Mouse (Mus musculus) forebrain, embryonic 12.5 days (tissue): ENCODE data around the gene Egfr. TPM values are rescaled to one million over a fixed set of nuclear protein-coding genes. Genes with fewer than 3 reads are reported as not detected.

ENCODE experiments used
- ATAC-seq: fragments of 200-750 bp; cut with Nextera tagmentation; 2 replicates; pipeline ENCODE4 v1.8.0; 2017; ENCODE audit warnings: moderate TSS enrichment; ENCODE audit not compliant: low FRiP score
- H3K27ac ChIP-seq: fragments of 300-500 bp; sonication (generic); 2 replicates; pipeline ENCODE4 v1.5.1; 2016; ENCODE audit warnings: mild to moderate bottlenecking
- H3K27me3 ChIP-seq: fragments of 300-500 bp; sonication (generic); 2 replicates; pipeline ENCODE4 v1.6.1; 2016; ENCODE audit warnings: mild to moderate bottlenecking
- H3K36me3 ChIP-seq: fragments of 300-500 bp; sonication (generic); replicated peaks from 2 replicates; pipeline ENCODE4 v1.6.1; 2016; ENCODE audit warnings: mild to moderate bottlenecking
- H3K4me1 ChIP-seq: fragments of 300-500 bp; sonication (generic); 2 replicates; pipeline ENCODE4 v1.6.1; 2016
- H3K4me2 ChIP-seq: fragments of 300-500 bp; sonication (generic); 2 replicates; pipeline ENCODE4 v1.6.1; 2016; ENCODE audit warnings: mild to moderate bottlenecking, moderate library complexity
- H3K4me3 ChIP-seq: fragments of 300-500 bp; sonication (generic); replicated peaks from 2 replicates; pipeline ENCODE4 v1.5.1; 2016; ENCODE audit warnings: mild to moderate bottlenecking
- H3K9ac ChIP-seq: fragments of 300-500 bp; sonication (generic); 2 replicates; pipeline ENCODE4 v1.6.1; 2016; ENCODE audit warnings: mild to moderate bottlenecking
- H3K9me3 ChIP-seq: fragments of 300-500 bp; sonication (generic); 2 replicates; pipeline ENCODE4 v1.6.1; 2016
- WGBS: fragments of 180-500 bp; shearing (Covaris S2); methylation state at CpG from one replicate; pipeline ENCODE4 v1.1.7; 2016; 5-methylcytosine and 5-hydroxymethylcytosine counted together
- polyA plus RNA-seq: library from polyadenylated mRNA; unstranded; fragments of >200 nt; fragmentation: Nextera tagmentation; extraction: Ambion mirVana; gene quantifications from 2 replicates; pipeline ENCODE4 v1.2.1, GENCODE M21; 2016

Egfr gene
- polyA plus RNA-seq, 1 experiment from 2014 or later = 4.7 TPM

DNA sequence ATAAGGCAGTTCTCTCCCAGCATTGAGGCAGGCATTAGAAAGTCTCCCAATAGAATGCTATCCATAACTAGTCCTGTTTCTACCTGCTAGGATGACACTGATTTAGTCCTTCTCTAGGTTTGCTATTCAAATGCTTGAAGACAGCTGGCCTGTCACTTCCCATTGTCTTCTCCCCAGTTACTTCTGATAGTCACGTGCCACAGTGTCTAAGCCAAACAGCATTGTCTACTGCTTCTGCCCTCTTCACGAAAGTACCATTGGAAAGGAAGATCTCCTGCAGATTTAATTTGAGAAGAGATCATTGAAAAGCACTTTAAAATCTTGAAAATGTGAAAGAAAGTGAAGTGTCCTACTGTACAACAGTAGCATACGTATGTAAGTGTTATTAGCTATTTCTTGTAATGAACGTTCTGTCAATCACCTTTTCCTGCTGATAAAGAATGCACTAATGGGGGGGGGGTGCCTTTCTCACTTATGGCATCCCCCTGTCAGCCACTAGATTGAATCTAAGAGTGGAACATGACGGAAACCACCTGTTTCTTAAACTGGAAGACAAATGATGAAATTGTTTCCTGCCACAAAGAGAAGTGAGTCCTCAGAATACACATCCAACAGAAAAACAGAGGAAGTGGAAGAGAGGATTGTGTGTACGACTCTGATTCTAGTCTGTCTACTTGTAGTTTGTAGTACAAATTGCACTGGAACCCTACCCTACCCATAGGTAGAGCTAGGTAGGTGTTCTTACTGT lies 204.3 kb downstream of the Egfr start:
- Histone ChIP-seq H3K9me3 (no peaks in the 10 kb centered on the region), H3K4me3 (no peak overlapping the region), H3K4me1 (peaks cover 7% of the 10 kb centered on the region), H3K36me3 (peaks cover 10% of the 10 kb centered on the region), H3K4me2 (no peak overlapping the region), H3K9ac (no peak overlapping the region), H3K27ac (no peak overlapping the region), H3K27me3 (no peaks in the 10 kb centered on the region)
- no peak for ATAC-seq
- WGBS = 89% methylated on average over 6 of the region's 6 CpGs

GRCm38 (mm10) chr11:16957030-16957429 lies 205.0 kb downstream of the Egfr start:
- no peak for ATAC-seq
- peaks cover under 1% of the 10 kb centered on the region; the same call in 1 of the 2 replicates for H3K4me1 ChIP-seq

DNA sequence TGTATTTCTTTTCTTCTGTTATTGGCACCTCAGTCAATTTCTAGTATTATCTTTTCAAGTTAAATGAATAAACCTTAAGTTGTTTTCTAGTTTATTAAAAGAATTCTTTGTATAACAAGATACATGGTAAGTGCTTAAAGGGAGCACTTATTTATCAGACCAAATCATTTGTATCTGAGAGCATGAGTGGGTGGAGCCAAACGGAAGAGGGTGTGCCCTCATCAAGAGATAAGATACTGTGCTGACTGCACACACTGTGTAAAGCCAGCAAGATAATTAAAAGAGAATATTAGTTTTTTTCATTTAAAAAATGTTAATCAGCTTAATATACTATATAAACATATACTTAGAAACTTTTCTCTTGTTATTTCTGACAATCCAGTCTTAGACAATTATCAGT lies 206.5 kb downstream of the Egfr start:
- WGBS = 92% methylated on average over 1 of the region's 1 CpGs

More at GRCm38 (mm10) chr11:16957030-16957429, 205.0 kb downstream of the Egfr start:
- WGBS = 88% methylated on average over 6 of the region's 6 CpGs
- H3K27me3 ChIP-seq = no peaks in the 10 kb centered on the region
- no peaks in the 10 kb centered on the region for H3K9me3 ChIP-seq
- no peak overlapping the region for H3K27ac ChIP-seq
- peaks cover 10% of the 10 kb centered on the region for H3K36me3 ChIP-seq
- H3K4me2 ChIP-seq = no peak overlapping the region
- H3K9ac ChIP-seq = no peak overlapping the region
- H3K4me3 ChIP-seq = no peak overlapping the region

More for the DNA sequence above, 206.5 kb downstream of the Egfr start:
- no peak for ATAC-seq
- H3K9ac ChIP-seq = no peak overlapping the region
- no peak overlapping the region for H3K4me2 ChIP-seq
- H3K4me1 ChIP-seq = no peaks in the 10 kb centered on the region
- H3K27me3 ChIP-seq = no peaks in the 10 kb centered on the region
- H3K36me3 ChIP-seq = peaks cover 10% of the 10 kb centered on the region
- H3K4me3 ChIP-seq = no peak overlapping the region
- no peaks in the 10 kb centered on the region for H3K9me3 ChIP-seq
- H3K27ac ChIP-seq = no peak overlapping the region

Other genes starting within 250 kb of the Egfr start
- 38.0 and 40.2 TPM in 2 replicates for gene Sec61g, start 243.7 kb upstream of the Egfr start, polyA plus RNA-seq
- gene Fbxo48, start 199.2 kb downstream of the Egfr start, polyA plus RNA-seq = 1.5 and 1.9 TPM in 2 replicates